Mouse (Mus musculus): Measurements from ENCODE around the gene Gm48552. TPM values are rescaled to one million over a fixed set of nuclear protein-coding genes. Genes with fewer than 3 reads are reported as not detected.
A peak's percentile ranks its signal among the peaks of the same experiment; 100 is the strongest.

Gene Gm48552
- total and polyA plus RNA-seq, 3 experiments: 0.89 to 1.2 TPM; not detected in 1

DNA sequence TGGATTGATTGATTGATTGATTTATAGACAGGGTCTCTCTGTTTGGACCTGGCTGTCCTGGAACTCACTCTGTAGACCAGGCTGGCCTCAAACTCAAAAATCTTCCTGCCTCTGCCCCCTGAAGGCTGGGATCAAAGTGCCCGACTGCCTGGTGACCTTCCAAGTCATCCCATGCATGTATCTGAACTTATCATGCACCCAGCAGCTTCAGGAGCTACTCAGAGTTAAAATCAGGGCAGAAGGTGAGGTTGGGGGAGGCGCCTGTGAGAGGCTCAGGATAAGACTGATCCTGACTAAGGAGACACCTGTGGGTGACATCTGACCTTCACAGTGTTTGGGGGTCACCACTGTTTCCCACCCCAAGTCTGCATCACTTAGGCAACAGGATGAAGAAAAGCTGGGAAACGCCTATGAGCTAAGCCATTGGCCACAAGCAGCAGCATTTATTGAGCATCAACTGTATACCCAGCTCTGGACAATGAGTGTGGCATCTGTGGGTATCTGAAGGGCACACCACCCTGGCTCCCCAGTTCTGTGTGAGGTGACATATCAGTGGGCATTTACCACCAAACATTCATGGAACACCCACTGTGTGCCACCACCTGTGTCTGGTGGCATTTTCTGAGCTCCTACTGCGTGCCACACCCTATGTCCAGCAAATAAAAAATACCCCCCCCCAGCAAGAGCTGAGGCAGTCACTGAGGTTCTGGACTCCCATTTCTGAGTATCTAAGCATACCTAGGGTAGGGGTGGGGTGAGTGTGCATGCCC lies 34.9 kb downstream of the Gm48552 start:
- Histone ChIP-seq H3K27me3 (ENCODE audit: control insufficient read depth in 1 of 2, insufficient read depth in 2 of 2, low read length in 2 of 2) (no peaks in the 10 kb centered on the region), H3K27ac (ENCODE audit: control insufficient read depth, low read depth, low read length) (no peak overlapping the region), H3K79me2 (ENCODE audit: control insufficient read depth, insufficient read depth, low read length, poor library complexity) (peaks cover 7% of the 10 kb centered on the region), H3K9me3 (replicated peaks; ENCODE audit: insufficient read depth, low read length) (no peaks in the 10 kb centered on the region), H3K4me1 (ENCODE audit: control insufficient read depth in 1 of 2, insufficient read depth in 2 of 2, low read length in 2 of 2) (peaks cover 0 to 5% of the 10 kb centered on the region in 2 experiments; a peak in 1 of 4 replicates), H3K4me3 (ENCODE audit: control insufficient read depth in 1 of 2, insufficient read depth in 1 of 2, low read depth in 2 of 2, low read length in 2 of 2) (no peak overlapping the region), H3K9ac (ENCODE audit: control insufficient read depth, low read depth, low read length, poor library complexity, severe bottlenecking) (no peak overlapping the region), H3K36me3 (ENCODE audit: control insufficient read depth in 1 of 2, insufficient read depth in 2 of 2, low read length in 2 of 2) (no peaks in the 10 kb centered on the region; a peak in 1 of 4 replicates)
- DNase-seq (ENCODE audit: low read depth, low spot score): no peak
- TF ChIP-seq ZKSCAN1 (IDR thresholded peaks at IDR 0.05; ENCODE audit: low read depth, low read length) (0 out of 2 replicates have a peak, but pooled peaks have one; percentile 55), TAL1 (IDR thresholded peaks at IDR 0.05; ENCODE audit: low read length) (no peak), RAD21 (IDR thresholded peaks at IDR 0.05; ENCODE audit: low read depth, low read length) (no peak), CHD1 (IDR thresholded peaks at IDR 0.05; ENCODE audit: low read depth, low read length) (no peak), ZMIZ1 (IDR thresholded peaks at IDR 0.05; ENCODE audit: low read depth, low read length) (no peak), POLR2AphosphoS5 (IDR thresholded peaks at IDR 0.05; ENCODE audit: borderline replicate concordance, low read depth, low read length) (no peak)

DNA sequence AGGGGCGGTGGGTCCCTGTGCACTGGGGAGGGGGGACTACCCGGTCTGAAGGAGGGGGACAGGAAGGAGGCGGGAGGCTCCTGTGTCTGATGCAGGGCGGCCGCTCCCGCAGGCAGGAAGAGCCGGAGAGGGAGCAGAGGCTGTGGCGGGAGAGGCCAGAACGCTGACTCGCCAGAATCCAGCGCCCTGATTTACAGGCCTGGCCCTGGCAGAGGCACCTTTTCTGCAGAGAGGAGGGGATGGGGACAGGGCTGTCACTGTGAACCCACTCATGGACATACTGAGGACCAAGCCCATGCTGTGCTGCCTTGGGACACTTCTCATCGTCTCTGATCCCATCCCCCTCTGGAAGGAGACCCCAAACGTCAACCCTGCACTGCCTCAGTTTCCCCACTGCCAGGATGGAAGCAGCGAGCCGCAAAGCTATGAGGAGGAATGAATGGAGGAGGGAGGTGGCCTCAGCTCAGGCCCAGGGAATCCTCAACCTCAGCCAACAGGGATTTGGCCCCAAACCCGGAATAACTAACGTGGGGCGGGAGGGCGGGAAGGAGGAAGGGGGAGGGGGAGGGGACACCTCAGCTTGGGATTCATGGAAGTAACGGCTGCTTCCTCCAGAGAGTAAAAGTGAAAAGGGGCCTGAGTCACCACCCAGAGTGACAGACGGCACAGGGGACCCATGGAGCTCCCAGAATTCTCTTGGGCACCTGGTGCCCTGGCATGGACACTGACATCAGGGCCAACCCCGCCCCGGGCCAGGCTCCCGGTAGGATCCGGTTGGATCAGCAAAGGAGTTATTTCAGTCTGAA lies 35.6 kb downstream of the Gm48552 start:
- Histone ChIP-seq H3K27me3 (ENCODE audit: control insufficient read depth in 1 of 2, insufficient read depth in 2 of 2, low read length in 2 of 2) (no peaks in the 10 kb centered on the region), H3K9ac (ENCODE audit: control insufficient read depth, low read depth, low read length, poor library complexity, severe bottlenecking) (no peak overlapping the region), H3K27ac (ENCODE audit: control insufficient read depth, low read depth, low read length) (no peak overlapping the region), H3K79me2 (ENCODE audit: control insufficient read depth, insufficient read depth, low read length, poor library complexity) (peaks cover 7% of the 10 kb centered on the region), H3K4me3 (ENCODE audit: control insufficient read depth in 1 of 2, insufficient read depth in 1 of 2, low read depth in 2 of 2, low read length in 2 of 2) (no peak overlapping the region), H3K9me3 (replicated peaks; ENCODE audit: insufficient read depth, low read length) (no peaks in the 10 kb centered on the region), H3K4me1 (ENCODE audit: control insufficient read depth in 1 of 2, insufficient read depth in 2 of 2, low read length in 2 of 2) (peaks cover 0 to 9% of the 10 kb centered on the region in 2 experiments; a peak in 2 of 4 replicates), H3K36me3 (ENCODE audit: control insufficient read depth in 1 of 2, insufficient read depth in 2 of 2, low read length in 2 of 2) (peaks cover 0 to 3% of the 10 kb centered on the region in 2 experiments; a peak in 1 of 4 replicates)
- DNase-seq (ENCODE audit: low read depth, low spot score): no peak
- TF ChIP-seq SMC3 (IDR thresholded peaks at IDR 0.05; ENCODE audit: low read depth, low read length): no peak
- TF ChIP-seq MXI1 (IDR thresholded peaks at IDR 0.05; ENCODE audit: low read depth, low read length): no peak
- TF ChIP-seq MYC (IDR thresholded peaks at IDR 0.05; ENCODE audit: low read depth, low read length): no peak
- TF ChIP-seq ZC3H11A (IDR thresholded peaks at IDR 0.05; ENCODE audit: low read depth, low read length): no peak
- TF ChIP-seq MYB (IDR thresholded peaks at IDR 0.05; ENCODE audit: low read depth, low read length): no peak
- TF ChIP-seq ZKSCAN1 (IDR thresholded peaks at IDR 0.05; ENCODE audit: low read depth, low read length): no peak
- no peak for TF ChIP-seq TCF12 (IDR thresholded peaks at IDR 0.05; ENCODE audit: low read depth, low read length)
- no peak for TF ChIP-seq ETS1 (IDR thresholded peaks at IDR 0.05; ENCODE audit: low read depth, low read length)
- no peak for TF ChIP-seq BHLHE40 (IDR thresholded peaks at IDR 0.05; ENCODE audit: borderline replicate concordance, low read depth, low read length)
